Mouse (Mus musculus) G1E (cell line): ENCODE measurements around the gene Slc8b1.

ENCODE experiments used
- CTCF ChIP-seq: IDR thresholded peaks from 2 replicates; pipeline ENCODE4 v1.5.1; 2012; ENCODE audit warnings: low read depth, low read length, inconsistent platforms, mixed read lengths
- GATA1 ChIP-seq: IDR thresholded peaks from 2 replicates; pipeline ENCODE4 v1.6.1; 2012; ENCODE audit warnings: borderline replicate concordance, low read length, inconsistent platforms, mixed read lengths
- POLR2AphosphoS5 ChIP-seq: IDR thresholded peaks from 2 replicates; pipeline ENCODE4 v1.6.1; 2012; ENCODE audit warnings: low read depth, low read length, inconsistent platforms; ENCODE audit not compliant: insufficient replicate concordance
- TAL1 ChIP-seq: conservative IDR thresholded peaks from 2 replicates; pipeline ENCODE4 v1.6.1; 2012; ENCODE audit warnings: low read depth, low read length, inconsistent platforms, mixed read lengths

GRCm38 (mm10) chr5:120569791-120570190, 58.8 kb downstream of the Slc8b1 start:
- TF ChIP-seq CTCF: no peak
- TF ChIP-seq GATA1: no peak
- TF ChIP-seq TAL1: no peak
- TF ChIP-seq POLR2AphosphoS5: no peak
